Mouse (Mus musculus) CH12.LX (cell line): ENCODE results near the gene Tgm2.

ENCODE experiments used
- CTCF ChIP-seq, 2 experiments: IDR thresholded peaks in 1 of 2; conservative IDR thresholded peaks in 1 of 2; 2 replicates each; pipeline ENCODE4 v1.5.1; 2011 to 2012; ENCODE audit warnings: low read depth in 2 of 2, low read length in 2 of 2, improper control_type of control experiment in 1 of 2, inconsistent platforms in 1 of 2, mild to moderate bottlenecking in 1 of 2, moderate library complexity in 1 of 2
- MEF2A ChIP-seq: IDR thresholded peaks from 2 replicates; pipeline ENCODE4 v1.6.1; 2014; ENCODE audit warnings: low read depth, mild to moderate bottlenecking, inconsistent platforms, low read length, improper control_type of control experiment, borderline replicate concordance
- NRF1 ChIP-seq: IDR thresholded peaks from 2 replicates; pipeline ENCODE4 v1.6.1; 2014; ENCODE audit warnings: low read depth, mild to moderate bottlenecking, inconsistent platforms, low read length, improper control_type of control experiment, moderate library complexity
- POLR2A ChIP-seq: IDR thresholded peaks from 2 replicates; pipeline ENCODE4 v1.6.1; 2011; ENCODE audit warnings: low read depth, mild to moderate bottlenecking, improper control_type of control experiment, low read length
- POLR2AphosphoS2 ChIP-seq: IDR thresholded peaks from 2 replicates; pipeline ENCODE4 v1.6.1; 2011; ENCODE audit warnings: low read depth, low read length, improper control_type of control experiment
- RCOR1 ChIP-seq: conservative IDR thresholded peaks from 2 replicates; pipeline ENCODE4 v1.6.1; 2012; ENCODE audit warnings: low read depth, mild to moderate bottlenecking, inconsistent platforms, low read length, improper control_type of control experiment
- TCF12 ChIP-seq: IDR thresholded peaks from 2 replicates; pipeline ENCODE4 v1.6.1; 2014; ENCODE audit warnings: low read depth, mild to moderate bottlenecking, inconsistent platforms, low read length, improper control_type of control experiment
- USF2 ChIP-seq: conservative IDR thresholded peaks from 2 replicates; pipeline ENCODE4 v1.6.1; 2011; ENCODE audit warnings: low read depth, low read length, improper control_type of control experiment
- ZMIZ1 ChIP-seq: IDR thresholded peaks from 2 replicates; pipeline ENCODE4 v1.6.1; 2012; ENCODE audit warnings: low read depth, mild to moderate bottlenecking, inconsistent platforms, low read length, improper control_type of control experiment
- ZNF384 ChIP-seq: IDR thresholded peaks from 2 replicates; pipeline ENCODE4 v1.6.1; 2012; ENCODE audit warnings: low read depth, low read length, improper control_type of control experiment, inconsistent platforms

DNA sequence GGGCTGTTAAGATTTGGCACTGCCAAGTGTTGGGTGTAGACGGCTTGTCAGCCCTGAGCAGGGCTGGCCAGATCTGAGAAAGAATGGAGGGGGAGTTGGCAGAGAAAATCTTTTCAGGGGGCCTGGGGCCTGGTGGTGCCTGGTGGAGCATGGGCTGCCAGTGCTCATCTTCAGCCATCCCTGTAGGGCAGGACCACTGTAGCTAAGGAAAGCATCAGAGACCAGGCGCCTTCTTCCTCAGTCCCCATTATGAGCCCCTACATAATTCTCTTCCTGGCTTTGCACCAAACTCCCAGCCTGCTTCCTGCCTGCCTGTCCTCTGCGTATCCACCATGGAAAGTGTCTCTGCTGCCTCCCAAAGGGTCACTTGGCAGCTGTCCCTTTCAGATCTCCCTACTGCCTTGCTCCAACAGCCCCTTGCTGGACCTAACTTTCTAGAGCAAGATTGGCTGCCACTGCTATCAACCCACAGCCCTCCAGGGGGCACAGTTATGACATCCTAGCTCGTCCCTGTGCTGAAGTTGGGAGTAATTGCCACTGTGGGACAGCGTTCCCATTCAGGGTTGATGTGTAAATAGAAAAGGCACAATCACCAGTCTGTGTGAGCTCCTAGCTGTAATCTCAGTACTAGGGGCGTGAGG, 39.2 kb downstream of the Tgm2 start:
- TF ChIP-seq POLR2A (no peak), RCOR1 (no peak), POLR2AphosphoS2 (no peak), CTCF (conservative IDR thresholded peaks at IDR 0.05 in 1 of 2, IDR thresholded peaks at IDR 0.05 in 1 of 2; ENCODE audit: low read depth in 2 of 2, low read length in 2 of 2) (peak in 1 of 2 experiments; percentile 81; a peak in 3 of 4 replicates), ZNF384 (no peak), NRF1 (no peak), ZMIZ1 (no peak), TCF12 (no peak), USF2 (no peak), MEF2A (no peak)
